Mouse (Mus musculus) liver, embryonic 11.5 days (tissue): ENCODE measurements around the gene Olfr813. TPM values are rescaled to one million over a fixed set of nuclear protein-coding genes. Genes with fewer than 3 reads are reported as not detected.
"Not testable (repeated sequence)": the region's sequence is repeated elsewhere in the genome, so short reads cannot be mapped to it uniquely, and the experiment has no call there.

Source experiments
- ATAC-seq: fragments of 200-750 bp; cut with Nextera tagmentation; replicated peaks from 2 replicates; pipeline ENCODE4 v1.8.0; 2017; ENCODE audit warnings: moderate number of reproducible peaks, mild to moderate bottlenecking, moderate TSS enrichment, moderate library complexity; ENCODE audit not compliant: low FRiP score
- DNase-seq: peaks from one replicate; pipeline ENCODE4 v3.0.0-alpha.2; 2017; ENCODE audit warnings: low spot score
- H3K27ac ChIP-seq: fragments of 300-500 bp; sonication (generic); 2 replicates; pipeline ENCODE4 v1.5.1; 2014; ENCODE audit warnings: mild to moderate bottlenecking, low read depth, low read length, control low read depth
- H3K27me3 ChIP-seq: fragments of 300-500 bp; sonication (generic); replicated peaks from 2 replicates; pipeline ENCODE4 v1.6.1; 2014; ENCODE audit warnings: low read length, mixed read lengths; ENCODE audit not compliant: control insufficient read depth, insufficient read depth
- H3K36me3 ChIP-seq: fragments of 300-500 bp; sonication (generic); 2 replicates; pipeline ENCODE4 v1.6.1; 2014; ENCODE audit warnings: mild to moderate bottlenecking, low read length, moderate library complexity, mixed read lengths; ENCODE audit not compliant: control insufficient read depth, insufficient read depth
- H3K4me1 ChIP-seq: fragments of 300-500 bp; sonication (generic); replicated peaks from 2 replicates; pipeline ENCODE4 v1.6.1; 2014; ENCODE audit warnings: low read length, mixed read lengths; ENCODE audit not compliant: control insufficient read depth, insufficient read depth
- H3K4me2 ChIP-seq: fragments of 300-500 bp; sonication (generic); 2 replicates; pipeline ENCODE4 v1.6.1; 2014; ENCODE audit warnings: mild to moderate bottlenecking, control low read depth, moderate library complexity
- H3K4me3 ChIP-seq: fragments of 300-500 bp; sonication (generic); 2 replicates; pipeline ENCODE4 v1.5.1; 2014; ENCODE audit warnings: low read depth, low read length, control low read depth
- H3K9ac ChIP-seq: fragments of 300-500 bp; sonication (generic); 2 replicates; pipeline ENCODE4 v1.6.1; 2014; ENCODE audit warnings: low read depth, low read length, control low read depth
- H3K9me3 ChIP-seq: fragments of 300-500 bp; sonication (generic); 2 replicates; pipeline ENCODE4 v1.6.1; 2016; ENCODE audit warnings: low read length, inconsistent platforms, mixed read lengths; ENCODE audit not compliant: control insufficient read depth
- WGBS: fragments of 180-500 bp; shearing (Covaris S2); extraction: QIAGEN DNeasy Blood & Tissue Kit; methylation state at CpG from one replicate; pipeline ENCODE4 v1.1.7; 2014; 5-methylcytosine and 5-hydroxymethylcytosine counted together
- polyA plus RNA-seq: library from polyadenylated mRNA; unstranded; fragments of >200 nt; fragmentation: Nextera tagmentation; extraction: Ambion mirVana; gene quantifications from 2 replicates; pipeline ENCODE4 v1.2.1, GENCODE M21; 2014

Gene Olfr813
- not detected in 2 replicates for polyA plus RNA-seq

DNA sequence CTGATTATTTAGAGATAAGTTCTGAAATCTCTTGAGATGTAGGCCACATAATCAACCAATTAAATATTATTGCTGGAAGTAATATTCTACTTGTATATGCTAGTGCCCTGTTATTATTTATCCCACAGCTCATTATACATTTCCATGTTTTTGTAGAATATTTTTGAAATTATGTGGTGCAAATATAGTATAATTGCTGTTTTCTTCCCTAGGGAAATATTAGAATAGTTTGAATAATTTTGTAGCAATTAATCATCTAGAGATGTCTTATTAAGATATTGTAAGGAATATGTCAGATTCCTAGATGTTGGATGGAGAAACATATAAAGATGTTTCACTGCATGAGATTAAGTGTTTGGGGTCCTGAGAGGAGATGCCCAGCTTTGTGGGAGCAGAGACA, at the start of gene Olfr813:
TSS of gene Olfr813 (plus strand) at position 301 of the 400 bp plus-strand sequence.
- no peak within 1 kb of the TSS for H3K9ac ChIP-seq
- H3K36me3 ChIP-seq, result no peaks in the 10 kb centered on the region
- no peaks in the 10 kb centered on the region for H3K4me1 ChIP-seq
- H3K27ac ChIP-seq, result no peak within 1 kb of the TSS
- no peak for DNase-seq
- no peaks in the 10 kb centered on the region for H3K9me3 ChIP-seq
- no peak within 1 kb of the TSS for H3K4me2 ChIP-seq
- no peak within 1 kb of the TSS for H3K4me3 ChIP-seq
- H3K27me3 ChIP-seq, result no peaks in the 10 kb centered on the region
- ATAC-seq, result no peak

GRCm38 (mm10) chr10:129845994-129846393, 9.2 kb upstream of the Olfr813 start, which contains the start of gene Olfr812:
Gene Olfr812, minus strand, starts transcription at chr10:129846094.
- ATAC-seq (no peak), DNase-seq (no peak)
- Histone ChIP-seq H3K4me1 (no peaks in the 10 kb centered on the region), H3K4me2 (no peak within 1 kb of the TSS), H3K27me3 (no peaks in the 10 kb centered on the region), H3K4me3 (no peak within 1 kb of the TSS), H3K9me3 (no peaks in the 10 kb centered on the region), H3K9ac (no peak within 1 kb of the TSS), H3K27ac (no peak within 1 kb of the TSS), H3K36me3 (no peaks in the 10 kb centered on the region)
- WGBS, result 50% methylated on average over 1 of the region's 1 CpGs

GRCm38 (mm10) chr10:129847343-129847742, 7.8 kb upstream of the Olfr813 start:
- no peak overlapping the region for H3K27ac ChIP-seq
- H3K27me3 ChIP-seq, result no peaks in the 10 kb centered on the region
- DNase-seq (no peak), ATAC-seq (no peak)
- H3K9me3 ChIP-seq, result no peaks in the 10 kb centered on the region
- H3K4me1 ChIP-seq, result no peaks in the 10 kb centered on the region
- no peak overlapping the region for H3K4me2 ChIP-seq
- no peak overlapping the region for H3K4me3 ChIP-seq
- H3K36me3 ChIP-seq, result no peaks in the 10 kb centered on the region
- H3K9ac ChIP-seq, result no peak overlapping the region
- 76% methylated on average over 1 of the region's 1 CpGs for WGBS

DNA sequence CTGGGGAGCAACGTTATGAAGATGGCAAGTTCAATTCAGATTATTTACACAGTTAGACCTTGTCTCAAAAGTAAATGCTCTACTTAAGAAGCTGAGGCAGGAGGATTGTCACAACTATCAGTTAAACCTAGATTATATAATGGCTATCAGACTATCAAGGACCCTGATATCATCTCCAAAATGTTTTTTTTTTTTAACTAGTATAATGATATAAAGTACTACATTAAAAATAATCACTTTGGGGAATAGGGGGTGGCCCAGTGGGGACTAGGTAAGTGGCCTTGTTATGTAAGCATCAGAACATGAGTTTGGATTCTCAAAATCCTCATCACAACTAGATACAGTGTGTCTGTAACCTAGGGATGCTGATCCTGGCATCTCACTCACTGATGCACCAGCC, 24.6 kb downstream of the Olfr813 start, which contains the start of gene Olfr814:
TSS of gene Olfr814 (minus strand) at position 101 of the 400 bp plus-strand sequence.
- H3K27ac ChIP-seq, H3K9ac ChIP-seq, ATAC-seq, DNase-seq, H3K4me2 ChIP-seq, H3K4me1 ChIP-seq, H3K4me3 ChIP-seq, H3K9me3 ChIP-seq, H3K36me3 ChIP-seq, H3K27me3 ChIP-seq: not testable (repeated sequence)
- no CpG with 5 or more reads among the region's 1 CpGs for WGBS

DNA sequence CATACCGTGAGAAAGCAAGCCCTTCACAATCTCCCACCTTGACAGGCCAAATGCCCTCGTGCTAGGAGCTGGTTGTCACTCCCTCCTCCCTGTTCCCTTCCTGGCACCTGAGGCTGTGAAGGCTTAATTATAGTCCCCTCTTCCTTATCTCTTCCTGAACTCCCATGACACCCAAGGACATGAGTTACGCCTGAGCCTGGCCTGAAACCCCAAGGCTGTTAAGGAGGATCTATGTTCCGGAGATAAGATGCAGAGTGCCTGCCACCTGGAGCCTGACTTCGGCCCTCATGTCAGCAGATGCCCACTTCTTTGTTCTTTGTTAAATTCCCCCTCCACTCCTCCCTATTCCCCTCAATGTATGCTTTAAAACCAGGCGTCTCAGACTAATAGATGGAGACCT, 30.3 kb downstream of the Olfr813 start:
- H3K27ac ChIP-seq, H3K9ac ChIP-seq, H3K9me3 ChIP-seq, H3K36me3 ChIP-seq, ATAC-seq, DNase-seq, H3K4me3 ChIP-seq, H3K27me3 ChIP-seq, H3K4me1 ChIP-seq, H3K4me2 ChIP-seq: not testable (repeated sequence)
- WGBS, result 63% methylated on average over 6 of the region's 6 CpGs

DNA sequence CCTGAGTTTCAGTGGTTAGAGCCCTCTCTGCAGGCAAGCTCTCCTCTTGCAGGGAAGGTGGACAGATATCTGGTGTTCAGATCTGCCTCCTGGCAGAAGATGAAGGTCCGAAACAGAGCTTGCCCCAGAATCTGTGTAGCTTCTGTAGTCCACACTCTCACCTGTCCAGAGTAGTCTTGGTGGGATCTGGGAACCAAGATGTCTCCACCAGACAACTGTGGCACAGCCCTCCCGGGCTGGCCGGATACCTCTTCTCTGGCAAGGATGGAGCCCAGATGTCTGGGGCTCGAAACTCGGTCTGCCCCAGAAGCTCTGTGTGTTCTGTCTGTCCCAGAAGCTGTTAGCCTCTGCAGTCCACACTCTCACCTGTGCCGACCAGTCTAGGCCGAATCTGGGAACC, 30.8 kb downstream of the Olfr813 start:
- Histone ChIP-seq H3K9me3 (no peaks in the 10 kb centered on the region; the same call in 1 of the 2 replicates), H3K4me1 (no peaks in the 10 kb centered on the region), H3K27ac (no peak overlapping the region), H3K36me3 (no peaks in the 10 kb centered on the region), H3K9ac (no peak overlapping the region), H3K4me2 (no peak overlapping the region), H3K4me3 (no peak overlapping the region), H3K27me3 (no peaks in the 10 kb centered on the region)
- WGBS, result 85% methylated on average over 7 of the region's 7 CpGs
- ATAC-seq, result no peak
- no peak for DNase-seq

DNA sequence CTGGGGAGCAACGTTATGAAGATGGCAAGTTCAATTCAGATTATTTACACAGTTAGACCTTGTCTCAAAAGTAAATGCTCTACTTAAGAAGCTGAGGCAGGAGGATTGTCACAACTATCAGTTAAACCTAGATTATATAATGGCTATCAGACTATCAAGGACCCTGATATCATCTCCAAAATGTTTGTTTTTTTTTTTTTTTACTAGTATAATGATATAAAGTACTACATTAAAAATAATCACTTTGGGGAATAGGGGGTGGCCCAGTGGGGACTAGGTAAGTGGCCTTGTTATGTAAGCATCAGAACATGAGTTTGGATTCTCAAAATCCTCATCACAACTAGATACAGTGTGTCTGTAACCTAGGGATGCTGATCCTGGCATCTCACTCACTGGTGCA, 50.6 kb downstream of the Olfr813 start, which contains the start of gene Olfr815:
TSS of gene Olfr815 (minus strand) at position 101 of the 400 bp plus-strand sequence.
- DNase-seq, H3K4me3 ChIP-seq, H3K4me2 ChIP-seq, H3K4me1 ChIP-seq, H3K9me3 ChIP-seq, ATAC-seq, H3K36me3 ChIP-seq, H3K9ac ChIP-seq, H3K27ac ChIP-seq, H3K27me3 ChIP-seq: not testable (repeated sequence)
- no CpG with 5 or more reads among the region's 1 CpGs for WGBS

Other genes starting within 250 kb of the Olfr813 start
- gene Olfr796, start 242.8 kb upstream of the Olfr813 start, polyA plus RNA-seq, result not detected in 2 replicates
- gene Olfr798, start 227.4 kb upstream of the Olfr813 start, polyA plus RNA-seq, result not detected in 2 replicates
- not detected in 2 replicates for gene Olfr799, start 217.9 kb upstream of the Olfr813 start, polyA plus RNA-seq
- gene Olfr800, start 197.7 kb upstream of the Olfr813 start, polyA plus RNA-seq, result not detected in 2 replicates
- not detected in 2 replicates for gene Olfr801, start 181.5 kb upstream of the Olfr813 start, polyA plus RNA-seq
- not detected in 2 replicates for gene Olfr802, start 167.2 kb upstream of the Olfr813 start, polyA plus RNA-seq
- not detected in 2 replicates for gene Olfr803, start 161.1 kb upstream of the Olfr813 start, polyA plus RNA-seq
- not detected in 2 replicates for gene Olfr804, start 152.2 kb upstream of the Olfr813 start, polyA plus RNA-seq
- not detected in 2 replicates for gene Olfr805, start 126.0 kb upstream of the Olfr813 start, polyA plus RNA-seq
- gene Olfr806, start 113.4 kb upstream of the Olfr813 start, polyA plus RNA-seq, result not detected in 2 replicates
- not detected in 2 replicates for gene Olfr807, start 97.6 kb upstream of the Olfr813 start, polyA plus RNA-seq
- not detected in 2 replicates for gene Olfr808, start 89.9 kb upstream of the Olfr813 start, polyA plus RNA-seq
- gene Olfr809, start 80.7 kb upstream of the Olfr813 start, polyA plus RNA-seq, result not detected in 2 replicates
- not detected in 2 replicates for gene Olfr810, start 60.5 kb upstream of the Olfr813 start, polyA plus RNA-seq
- not detected in 2 replicates for gene Olfr811, start 51.0 kb upstream of the Olfr813 start, polyA plus RNA-seq
- gene Olfr812, start 9.3 kb upstream of the Olfr813 start, polyA plus RNA-seq, result not detected in 2 replicates
- not detected in 2 replicates for gene Olfr814, start 24.5 kb downstream of the Olfr813 start, polyA plus RNA-seq
- not detected in 2 replicates for gene Olfr815, start 50.5 kb downstream of the Olfr813 start, polyA plus RNA-seq
- not detected in 2 replicates for gene Olfr816, start 60.2 kb downstream of the Olfr813 start, polyA plus RNA-seq
- not detected in 2 replicates for gene Olfr818, start 93.7 kb downstream of the Olfr813 start, polyA plus RNA-seq
- not detected in 2 replicates for gene Olfr819, start 111.9 kb downstream of the Olfr813 start, polyA plus RNA-seq
- not detected in 2 replicates for gene Olfr247, start 120.8 kb downstream of the Olfr813 start, polyA plus RNA-seq
- not detected in 2 replicates for gene Gm10310, start 129.7 kb downstream of the Olfr813 start, polyA plus RNA-seq
- not detected in 2 replicates for gene Olfr820, start 157.3 kb downstream of the Olfr813 start, polyA plus RNA-seq
- not detected in 2 replicates for gene Olfr821, start 175.0 kb downstream of the Olfr813 start, polyA plus RNA-seq
- gene Olfr822, start 215.8 kb downstream of the Olfr813 start, polyA plus RNA-seq, result not detected in 2 replicates